Mouse (Mus musculus) lung, embryonic 16.5 days (tissue): Measurements from ENCODE around the gene Dync2li1. TPM values are rescaled to one million over a fixed set of nuclear protein-coding genes. Genes with fewer than 3 reads are reported as not detected.

ENCODE experiments used
- ATAC-seq: fragments of 200-750 bp; cut with Nextera tagmentation; 2 replicates; pipeline ENCODE4 v1.8.0; 2017; ENCODE audit warnings: low read depth, mild to moderate bottlenecking, moderate library complexity
- H3K27ac ChIP-seq: fragments of 300-500 bp; sonication (generic); 2 replicates; pipeline ENCODE4 v1.5.1; 2014; ENCODE audit warnings: mild to moderate bottlenecking, control low read depth, low read length
- H3K27me3 ChIP-seq: fragments of 300-500 bp; sonication (generic); 2 replicates; pipeline ENCODE4 v1.6.1; 2014; ENCODE audit warnings: low read depth, low read length, mixed read lengths; ENCODE audit not compliant: control insufficient read depth, insufficient read depth
- H3K36me3 ChIP-seq: fragments of 300-500 bp; sonication (generic); 2 replicates; pipeline ENCODE4 v1.6.1; 2014; ENCODE audit warnings: low read length; ENCODE audit not compliant: control insufficient read depth, insufficient read depth
- H3K4me1 ChIP-seq: fragments of 300-500 bp; sonication (generic); replicated peaks from 2 replicates; pipeline ENCODE4 v1.6.1; 2014; ENCODE audit warnings: low read length, mixed read lengths; ENCODE audit not compliant: control insufficient read depth, insufficient read depth
- H3K4me2 ChIP-seq: fragments of 300-500 bp; sonication (generic); 2 replicates; pipeline ENCODE4 v1.6.1; 2014; ENCODE audit warnings: low read depth, low read length, control low read depth
- H3K4me3 ChIP-seq: fragments of 300-500 bp; sonication (generic); 2 replicates; pipeline ENCODE4 v1.5.1; 2014; ENCODE audit warnings: mild to moderate bottlenecking, low read length, control low read depth
- H3K9ac ChIP-seq: fragments of 300-500 bp; sonication (generic); 2 replicates; pipeline ENCODE4 v1.6.1; 2014; ENCODE audit warnings: low read length, control low read depth
- H3K9me3 ChIP-seq: fragments of 300-500 bp; sonication (generic); 2 replicates; pipeline ENCODE4 v1.6.1; 2016; ENCODE audit warnings: low read length; ENCODE audit not compliant: control insufficient read depth
- WGBS: fragments of 180-500 bp; shearing (Covaris S2); extraction: QIAGEN DNeasy Blood & Tissue Kit; methylation state at CpG from one replicate; pipeline ENCODE4 v1.1.7; 2014; 5-methylcytosine and 5-hydroxymethylcytosine counted together
- polyA plus RNA-seq: library from polyadenylated mRNA; unstranded; fragments of >200 nt; fragmentation: Nextera tagmentation; extraction: Ambion mirVana; gene quantifications from 2 replicates; pipeline ENCODE4 v1.2.1, GENCODE M21; 2015

The Dync2li1 gene
- polyA plus RNA-seq, result 43.7 and 46.9 TPM in 2 replicates

GRCm38 (mm10) chr17:84626276-84626856 lies at the start of gene Dync2li1:
Gene Dync2li1, plus strand, starts transcription at chr17:84626496.
- Histone ChIP-seq H3K27ac (peak within 1 kb of the TSS; percentile 59), H3K4me2 (peak within 1 kb of the TSS; percentile 70), H3K9me3 (no peaks in the 10 kb centered on the region), H3K36me3 (no peaks in the 10 kb centered on the region), H3K9ac (peak within 1 kb of the TSS; percentile 73), H3K4me3 (peak within 1 kb of the TSS; percentile 72), H3K4me1 (0 out of 2 replicates have a peak, but pooled peaks cover 4% of the 10 kb centered on the region), H3K27me3 (no peaks in the 10 kb centered on the region)
- peak; percentile 97 for ATAC-seq
- WGBS, result under 1% methylated on average over 23 of the region's 25 CpGs

DNA sequence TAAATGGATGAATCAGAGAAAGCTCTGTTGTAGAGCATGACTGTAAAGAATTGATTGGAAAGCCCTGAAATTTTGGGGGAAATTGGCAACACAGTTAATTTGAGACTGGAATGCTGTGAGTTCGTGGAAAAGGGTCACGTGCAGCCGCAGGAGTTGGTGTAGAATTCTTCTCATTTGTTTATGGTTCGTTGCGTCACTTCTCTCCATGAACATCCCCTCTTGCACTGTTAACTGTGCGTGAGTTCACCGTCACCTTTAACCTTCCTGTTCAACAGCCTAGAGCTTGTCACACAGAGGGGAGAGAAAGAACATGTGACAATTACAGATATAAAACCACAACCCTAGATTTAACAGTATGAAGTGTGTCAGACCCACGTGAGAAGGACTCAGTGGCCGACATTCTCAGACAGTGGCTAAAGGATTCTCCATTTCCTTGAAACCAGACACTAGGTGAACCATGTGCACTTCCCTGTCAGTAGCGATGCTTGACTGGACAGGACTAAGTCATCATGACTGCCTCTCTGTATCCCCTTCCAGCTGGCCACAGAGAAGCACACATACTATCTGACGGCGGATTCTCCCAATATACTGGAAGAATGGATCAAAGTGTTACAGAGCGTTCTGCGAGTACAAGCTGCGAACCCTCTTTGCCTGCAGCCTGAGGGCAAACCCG lies 49.5 kb upstream of the Dync2li1 start:
- no peak overlapping the region for H3K4me3 ChIP-seq
- no peaks in the 10 kb centered on the region for H3K4me1 ChIP-seq
- no peak overlapping the region for H3K27ac ChIP-seq
- WGBS, result 72% methylated on average over 16 of the region's 16 CpGs
- H3K9me3 ChIP-seq, result no peaks in the 10 kb centered on the region
- peaks cover 11% of the 10 kb centered on the region for H3K36me3 ChIP-seq
- H3K4me2 ChIP-seq, result no peak overlapping the region
- no peak for ATAC-seq
- H3K9ac ChIP-seq, result no peak overlapping the region
- no peaks in the 10 kb centered on the region for H3K27me3 ChIP-seq

- H3K4me2 ChIP-seq, result no peak overlapping the region
- ATAC-seq, result no peak
- no peaks in the 10 kb centered on the region for H3K9me3 ChIP-seq
- peaks cover 16% of the 10 kb centered on the region for H3K36me3 ChIP-seq
- no peak overlapping the region for H3K27ac ChIP-seq
- no peaks in the 10 kb centered on the region for H3K27me3 ChIP-seq
- H3K4me1 ChIP-seq, result no peaks in the 10 kb centered on the region
- WGBS, result 63% methylated on average over 8 of the region's 8 CpGs
- H3K4me3 ChIP-seq, result no peak overlapping the region
- H3K9ac ChIP-seq, result no peak overlapping the region
Observed at GRCm38 (mm10) chr17:84579249-84579648, 47.0 kb upstream of the Dync2li1 start.

GRCm38 (mm10) chr17:84579817-84580216 lies 46.5 kb upstream of the Dync2li1 start:
- H3K4me3 ChIP-seq, result no peak overlapping the region
- no peaks in the 10 kb centered on the region for H3K9me3 ChIP-seq
- WGBS, result 81% methylated on average over 10 of the region's 10 CpGs
- peaks cover 16% of the 10 kb centered on the region for H3K36me3 ChIP-seq
- H3K9ac ChIP-seq, result no peak overlapping the region
- no peak for ATAC-seq
- no peak overlapping the region for H3K27ac ChIP-seq
- H3K27me3 ChIP-seq, result no peaks in the 10 kb centered on the region
- H3K4me2 ChIP-seq, result no peak overlapping the region
- H3K4me1 ChIP-seq, result no peaks in the 10 kb centered on the region

DNA sequence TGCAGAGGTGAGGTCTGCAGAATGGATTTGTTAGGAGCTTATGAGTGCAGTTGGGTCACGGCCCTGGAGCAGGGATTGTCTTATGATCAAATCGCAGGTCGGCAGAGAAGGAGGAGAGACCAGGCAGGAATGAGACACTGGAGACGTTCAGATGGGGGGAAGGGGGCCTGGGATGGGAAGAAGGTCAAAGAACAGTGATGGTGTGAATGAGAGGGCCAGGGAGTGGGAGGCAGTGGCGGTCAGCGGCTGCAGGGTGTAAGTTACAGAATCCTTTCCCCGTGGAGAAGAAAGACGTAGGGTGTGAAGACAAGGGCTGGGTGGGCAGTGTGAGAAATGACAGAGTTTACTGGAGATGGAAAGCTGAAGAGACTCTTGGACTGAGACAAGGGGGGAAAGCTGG lies 45.5 kb upstream of the Dync2li1 start:
- no peak for ATAC-seq
- 63% methylated on average over 8 of the region's 8 CpGs for WGBS
- peaks cover 11% of the 10 kb centered on the region for H3K36me3 ChIP-seq
- no peaks in the 10 kb centered on the region for H3K27me3 ChIP-seq
- H3K4me2 ChIP-seq, result no peak overlapping the region
- no peaks in the 10 kb centered on the region for H3K4me1 ChIP-seq
- H3K9ac ChIP-seq, result no peak overlapping the region
- no peaks in the 10 kb centered on the region for H3K9me3 ChIP-seq
- H3K4me3 ChIP-seq, result no peak overlapping the region
- H3K27ac ChIP-seq, result no peak overlapping the region

DNA sequence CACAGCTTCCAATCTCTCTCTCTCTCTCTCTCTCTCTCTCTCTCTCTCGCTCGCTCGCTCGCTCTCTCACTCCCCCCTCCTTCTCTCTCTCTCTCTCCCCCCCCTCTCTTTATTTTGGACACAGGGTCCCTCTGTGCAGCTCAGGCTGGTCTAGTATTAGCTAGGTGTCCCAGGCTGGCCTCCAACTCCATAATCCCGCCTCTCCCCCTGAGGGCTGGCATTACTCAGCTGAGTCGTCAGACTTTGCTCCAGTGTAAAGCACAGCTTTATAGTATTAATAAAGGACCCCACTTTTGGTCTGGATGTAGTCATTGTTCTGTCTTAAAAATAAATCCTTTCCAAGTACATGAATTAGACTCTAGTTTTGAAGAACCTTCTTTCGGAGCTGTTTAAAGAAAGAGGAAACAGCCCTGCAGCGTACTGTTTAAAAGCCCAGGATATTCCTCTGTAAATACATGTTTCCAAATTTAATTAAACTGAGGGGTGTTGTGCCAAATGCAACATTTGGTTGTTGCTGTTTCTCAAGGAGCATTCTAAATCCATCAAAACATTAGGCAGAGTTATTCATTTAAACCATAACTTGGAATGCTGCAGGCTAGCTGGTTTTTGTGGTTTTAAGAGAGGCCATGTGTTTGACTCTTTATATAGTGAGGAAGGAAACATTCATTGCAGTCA lies 44.4 kb upstream of the Dync2li1 start:
- Histone ChIP-seq H3K27me3 (no peaks in the 10 kb centered on the region), H3K36me3 (peaks cover 10% of the 10 kb centered on the region), H3K4me1 (no peaks in the 10 kb centered on the region), H3K9ac (no peak overlapping the region), H3K27ac (peak overlapping the region; percentile 6; the same call in 1 of the 2 replicates), H3K9me3 (no peaks in the 10 kb centered on the region), H3K4me2 (no peak overlapping the region), H3K4me3 (no peak overlapping the region)
- WGBS, result 69% methylated on average over 8 of the region's 8 CpGs
- ATAC-seq, result 0 out of 2 replicates have a peak, but pooled peaks have one; percentile 41

DNA sequence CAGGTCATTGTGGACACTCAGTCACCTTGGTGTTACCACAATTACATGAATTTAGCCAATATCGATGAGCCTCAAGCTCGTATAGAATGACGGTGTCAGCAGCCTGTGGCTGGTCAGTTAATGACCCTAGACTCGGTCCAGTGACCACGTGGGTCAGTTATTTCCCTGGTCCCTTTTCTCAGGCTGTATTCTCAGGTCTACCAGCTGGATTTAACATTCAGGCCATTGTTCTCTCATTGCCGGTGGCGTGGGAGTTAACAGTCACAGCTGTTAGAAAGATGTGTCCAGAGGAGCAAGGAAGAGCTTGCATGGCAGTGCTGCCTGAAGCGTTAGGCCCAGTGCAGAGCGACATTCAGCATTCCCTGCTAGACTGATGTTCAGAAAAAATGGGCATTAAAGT lies 42.2 kb upstream of the Dync2li1 start:
- Histone ChIP-seq H3K4me3 (no peak overlapping the region), H3K36me3 (peaks cover 8% of the 10 kb centered on the region), H3K4me1 (no peaks in the 10 kb centered on the region), H3K27me3 (no peaks in the 10 kb centered on the region), H3K4me2 (no peak overlapping the region), H3K27ac (no peak overlapping the region), H3K9ac (no peak overlapping the region), H3K9me3 (no peaks in the 10 kb centered on the region)
- no peak for ATAC-seq
- 86% methylated on average over 9 of the region's 9 CpGs for WGBS

- Histone ChIP-seq H3K9me3 (no peaks in the 10 kb centered on the region), H3K4me2 (no peak overlapping the region), H3K36me3 (peaks cover 8% of the 10 kb centered on the region), H3K4me3 (no peak overlapping the region), H3K9ac (no peak overlapping the region), H3K4me1 (no peaks in the 10 kb centered on the region), H3K27me3 (no peaks in the 10 kb centered on the region), H3K27ac (no peak overlapping the region)
- WGBS, result 77% methylated on average over 8 of the region's 8 CpGs
- ATAC-seq, result no peak
Observed at GRCm38 (mm10) chr17:84585104-84585503, 41.2 kb upstream of the Dync2li1 start.

- H3K4me3 ChIP-seq, result no peak overlapping the region
- 90% methylated on average over 7 of the region's 7 CpGs for WGBS
- no peaks in the 10 kb centered on the region for H3K9me3 ChIP-seq
- peaks cover 15% of the 10 kb centered on the region for H3K36me3 ChIP-seq
- no peak overlapping the region for H3K4me2 ChIP-seq
- H3K9ac ChIP-seq, result no peak overlapping the region
- ATAC-seq, result no peak
- H3K27ac ChIP-seq, result no peak overlapping the region
- no peaks in the 10 kb centered on the region for H3K4me1 ChIP-seq
- H3K27me3 ChIP-seq, result no peaks in the 10 kb centered on the region
Observed at GRCm38 (mm10) chr17:84590065-84590464, 36.2 kb upstream of the Dync2li1 start.
